Mouse (Mus musculus): ENCODE measurements around the gene Gss. TPM values are rescaled to one million over a fixed set of nuclear protein-coding genes. Genes with fewer than 3 reads are reported as not detected.

The Gss gene
- polyA plus RNA-seq, 1 experiment from 2014 or later, result 27.9 TPM

DNA sequence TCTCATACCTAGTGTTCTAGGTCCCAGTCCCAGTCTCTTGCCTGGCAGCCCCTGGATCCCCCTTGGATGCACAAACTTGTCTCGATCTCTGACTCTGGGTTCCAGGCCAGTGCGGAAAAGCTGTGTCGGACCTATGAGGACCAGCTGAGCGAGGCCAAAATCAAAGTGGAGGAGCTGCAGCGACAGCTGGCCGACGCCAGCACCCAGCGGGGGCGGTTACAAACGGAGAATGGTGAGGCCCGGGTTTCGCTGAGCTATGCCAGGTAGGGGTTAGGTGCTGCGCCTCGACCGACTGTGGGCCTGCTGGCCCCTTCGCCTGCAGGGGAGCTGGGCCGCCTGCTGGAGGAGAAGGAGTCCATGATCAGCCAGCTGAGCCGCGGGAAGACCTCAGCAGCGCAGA lies 37.5 kb upstream of the Gss start:
- WGBS, result 20% methylated on average over 20 of the region's 20 CpGs
- H3K27ac ChIP-seq, result no peak overlapping the region
- no peaks in the 10 kb centered on the region for H3K9me3 ChIP-seq
- peaks cover 26% of the 10 kb centered on the region for H3K4me1 ChIP-seq
- H3K27me3 ChIP-seq, result peaks cover 97% of the 10 kb centered on the region
- peak overlapping the region; percentile 32; the same call in 1 of the 2 replicates for H3K4me2 ChIP-seq (replicated peaks)
- no peak for ATAC-seq (ENCODE audit: low FRiP score, low read depth)
- peaks cover 41% of the 10 kb centered on the region for H3K36me3 ChIP-seq
- peak overlapping the region; percentile 43; the same call in 1 of the 2 replicates for H3K9ac ChIP-seq
- peak overlapping the region; percentile 4; the same call in 1 of the 2 replicates for H3K4me3 ChIP-seq

DNA sequence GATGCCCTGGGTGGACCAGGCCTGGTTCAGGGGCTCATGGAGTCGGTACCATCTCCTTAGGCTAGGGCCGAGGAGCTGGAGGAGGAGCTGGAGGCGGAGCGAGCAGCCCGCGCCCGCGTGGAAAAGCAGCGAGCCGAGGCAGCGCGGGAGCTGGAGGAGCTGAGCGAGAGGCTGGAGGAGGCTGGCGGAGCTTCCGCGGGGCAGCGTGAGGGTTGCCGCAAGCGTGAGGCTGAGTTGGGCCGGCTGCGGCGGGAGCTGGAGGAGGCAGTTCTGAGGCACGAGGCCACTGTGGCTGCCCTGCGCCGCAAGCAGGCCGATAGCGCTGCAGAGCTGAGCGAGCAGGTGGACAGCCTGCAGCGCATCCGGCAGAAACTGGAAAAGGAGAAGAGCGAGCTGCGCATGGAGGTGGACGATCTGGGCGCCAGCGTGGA lies 36.6 kb upstream of the Gss start:
- peaks cover 32% of the 10 kb centered on the region for H3K36me3 ChIP-seq
- ATAC-seq (ENCODE audit: low FRiP score, low read depth), result 0 out of 2 replicates have a peak, but pooled peaks have one; percentile 30
- peak overlapping the region; percentile 59 for H3K9ac ChIP-seq
- WGBS, result under 1% methylated on average over 35 of the region's 35 CpGs
- H3K27ac ChIP-seq, result no peak overlapping the region
- H3K27me3 ChIP-seq, result peaks cover 97% of the 10 kb centered on the region
- peak overlapping the region; percentile 43 for H3K4me3 ChIP-seq
- peaks cover 26% of the 10 kb centered on the region for H3K4me1 ChIP-seq
- peak overlapping the region; percentile 78 for H3K4me2 ChIP-seq (replicated peaks)
- peaks cover 6% of the 10 kb centered on the region; the same call in 1 of the 2 replicates for H3K9me3 ChIP-seq

DNA sequence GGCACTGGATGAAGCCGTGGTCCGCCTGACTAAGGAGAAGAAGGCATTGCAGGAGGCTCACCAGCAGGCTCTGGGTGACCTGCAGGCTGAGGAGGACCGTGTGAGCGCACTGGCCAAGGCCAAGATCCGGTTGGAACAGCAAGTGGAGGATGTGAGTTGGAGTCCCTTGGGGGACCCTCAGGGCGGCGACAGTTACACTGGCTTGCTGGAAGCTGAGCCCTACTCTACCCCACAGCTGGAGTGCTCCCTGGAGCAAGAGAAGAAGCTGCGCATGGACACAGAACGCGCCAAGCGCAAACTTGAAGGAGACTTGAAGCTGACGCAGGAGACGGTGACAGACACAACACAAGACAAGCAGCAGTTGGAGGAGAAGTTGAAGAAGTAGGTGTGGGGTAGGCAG lies 35.9 kb upstream of the Gss start:
- Histone ChIP-seq H3K4me3 (no peak overlapping the region), H3K4me2 (replicated peaks) (no peak overlapping the region)
- WGBS, result 75% methylated on average over 13 of the region's 13 CpGs

DNA sequence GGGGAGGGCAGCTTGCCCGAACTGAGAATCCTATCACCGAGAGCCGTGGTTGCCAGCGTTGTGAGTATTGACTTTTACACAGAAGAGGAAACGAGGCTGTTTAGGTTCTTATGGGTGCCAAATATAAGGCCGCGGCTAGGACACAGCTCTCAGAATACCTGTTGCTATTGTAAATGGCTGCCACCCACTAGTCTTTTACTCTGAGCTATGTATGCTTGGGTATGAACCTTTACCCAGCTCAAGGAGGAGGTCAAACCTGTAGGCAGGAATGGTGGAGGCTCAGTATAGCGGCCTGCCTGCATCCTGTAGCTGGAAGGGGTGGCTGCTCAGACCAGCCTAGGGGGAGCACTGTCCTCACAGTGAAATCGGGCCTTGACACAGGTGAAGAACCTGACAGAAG lies 35.5 kb upstream of the Gss start:
- H3K27me3 ChIP-seq, result peaks cover 91% of the 10 kb centered on the region
- H3K4me2 ChIP-seq (replicated peaks), result no peak overlapping the region
- peaks cover 20% of the 10 kb centered on the region for H3K36me3 ChIP-seq
- peaks cover 6% of the 10 kb centered on the region; the same call in 1 of the 2 replicates for H3K9me3 ChIP-seq
- ATAC-seq (ENCODE audit: low FRiP score, low read depth), result no peak
- H3K4me3 ChIP-seq, result no peak overlapping the region
- peaks cover 26% of the 10 kb centered on the region for H3K4me1 ChIP-seq
- no peak overlapping the region for H3K9ac ChIP-seq
- WGBS, result 82% methylated on average over 9 of the region's 9 CpGs
- no peak overlapping the region for H3K27ac ChIP-seq

More for the DNA sequence above, 35.9 kb upstream of the Gss start:
- H3K36me3 ChIP-seq, result peaks cover 24% of the 10 kb centered on the region
- H3K27ac ChIP-seq, result no peak overlapping the region
- no peak overlapping the region for H3K9ac ChIP-seq
- H3K27me3 ChIP-seq, result peaks cover 91% of the 10 kb centered on the region
- H3K9me3 ChIP-seq, result peaks cover 6% of the 10 kb centered on the region; the same call in 1 of the 2 replicates
- ATAC-seq (ENCODE audit: low FRiP score, low read depth), result no peak
- H3K4me1 ChIP-seq, result peaks cover 26% of the 10 kb centered on the region

DNA sequence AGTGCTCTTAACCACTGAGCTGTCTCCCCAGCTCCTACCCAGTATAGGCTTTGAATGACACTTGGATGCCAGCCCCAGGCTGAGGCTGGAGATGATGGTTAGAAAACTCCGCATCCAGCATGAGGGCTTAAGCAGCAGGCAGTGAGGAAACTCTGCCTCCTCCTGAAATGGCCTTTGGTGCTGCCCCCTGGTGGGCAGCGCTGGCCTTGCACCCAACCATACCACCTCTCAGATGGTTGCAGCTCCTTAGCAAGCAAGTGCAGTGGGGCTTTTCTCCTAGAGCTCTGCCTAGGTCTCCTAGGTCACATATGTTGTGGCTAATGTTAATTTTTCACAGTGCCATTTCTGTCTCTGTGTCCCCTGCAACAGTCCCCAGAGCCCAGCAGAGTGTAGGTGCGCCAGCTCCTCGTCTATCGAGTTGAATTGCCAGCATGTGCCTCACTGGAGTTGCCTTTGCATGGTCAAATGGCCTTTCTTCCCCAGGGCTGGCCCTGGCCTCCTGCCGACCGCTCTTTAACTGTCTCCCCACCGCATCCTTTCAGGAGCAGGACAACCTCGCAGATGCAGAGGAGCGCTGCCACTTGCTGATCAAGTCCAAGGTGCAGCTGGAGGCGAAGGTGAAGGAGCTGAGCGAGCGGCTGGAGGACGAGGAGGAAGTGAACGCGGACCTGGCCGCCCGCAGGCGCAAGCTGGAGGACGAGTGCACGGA lies 34.6 kb upstream of the Gss start:
- Histone ChIP-seq H3K27me3 (peaks cover 88% of the 10 kb centered on the region), H3K4me1 (peaks cover 26% of the 10 kb centered on the region), H3K36me3 (peaks cover 11% of the 10 kb centered on the region), H3K4me2 (replicated peaks) (no peak overlapping the region), H3K4me3 (no peak overlapping the region), H3K9ac (no peak overlapping the region), H3K9me3 (peaks cover 6% of the 10 kb centered on the region; the same call in 1 of the 2 replicates), H3K27ac (no peak overlapping the region)
- WGBS, result 42% methylated on average over 21 of the region's 21 CpGs
- no peak for ATAC-seq (ENCODE audit: low FRiP score, low read depth)

DNA sequence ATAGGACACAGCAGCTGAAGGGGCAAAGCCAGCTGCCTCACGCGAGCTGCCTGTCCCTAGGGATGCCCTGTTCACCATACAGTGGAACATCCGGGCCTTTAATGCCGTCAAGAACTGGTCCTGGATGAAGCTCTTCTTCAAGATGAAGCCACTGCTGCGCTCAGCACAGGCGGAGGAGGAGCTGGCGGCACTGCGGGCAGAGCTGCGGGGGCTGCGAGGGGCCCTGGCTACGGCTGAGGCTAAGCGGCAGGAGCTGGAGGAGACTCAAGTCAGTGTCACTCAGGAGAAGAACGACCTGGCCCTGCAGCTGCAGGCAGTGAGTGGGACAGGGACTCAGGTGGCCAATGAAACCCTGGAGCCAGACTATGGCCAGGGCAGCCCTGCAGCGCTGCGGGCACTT lies 33.7 kb upstream of the Gss start:
- ATAC-seq (ENCODE audit: low FRiP score, low read depth), result no peak
- Histone ChIP-seq H3K4me2 (replicated peaks) (no peak overlapping the region), H3K4me3 (no peak overlapping the region), H3K27me3 (peaks cover 79% of the 10 kb centered on the region), H3K4me1 (peaks cover 25% of the 10 kb centered on the region), H3K9ac (no peak overlapping the region), H3K27ac (no peak overlapping the region), H3K36me3 (peaks cover 2% of the 10 kb centered on the region), H3K9me3 (peaks cover 6% of the 10 kb centered on the region; the same call in 1 of the 2 replicates)
- 48% methylated on average over 15 of the region's 15 CpGs for WGBS

DNA sequence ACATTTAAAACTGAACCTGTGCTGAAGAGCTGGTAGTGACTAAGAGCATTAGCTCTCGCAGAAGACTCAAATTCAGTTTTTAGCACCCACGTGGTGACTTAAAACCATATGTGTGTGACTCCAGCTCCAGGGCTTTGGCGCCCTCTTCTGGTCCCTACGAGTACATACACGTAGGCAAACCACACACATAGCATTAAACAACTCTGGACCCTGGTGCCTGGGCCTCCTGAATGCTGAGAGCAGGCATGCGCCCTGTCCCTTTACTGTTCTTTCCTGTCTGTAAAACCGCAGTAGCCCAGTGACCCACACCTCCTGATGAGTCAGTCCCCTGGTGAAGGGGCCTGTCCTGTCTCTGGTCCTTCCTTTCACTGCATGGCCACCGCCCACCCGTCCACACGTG lies 32.1 kb upstream of the Gss start:
- Histone ChIP-seq H3K4me2 (replicated peaks) (no peak overlapping the region), H3K27me3 (peaks cover 72% of the 10 kb centered on the region)
- WGBS, result 36% methylated on average over 10 of the region's 10 CpGs

DNA sequence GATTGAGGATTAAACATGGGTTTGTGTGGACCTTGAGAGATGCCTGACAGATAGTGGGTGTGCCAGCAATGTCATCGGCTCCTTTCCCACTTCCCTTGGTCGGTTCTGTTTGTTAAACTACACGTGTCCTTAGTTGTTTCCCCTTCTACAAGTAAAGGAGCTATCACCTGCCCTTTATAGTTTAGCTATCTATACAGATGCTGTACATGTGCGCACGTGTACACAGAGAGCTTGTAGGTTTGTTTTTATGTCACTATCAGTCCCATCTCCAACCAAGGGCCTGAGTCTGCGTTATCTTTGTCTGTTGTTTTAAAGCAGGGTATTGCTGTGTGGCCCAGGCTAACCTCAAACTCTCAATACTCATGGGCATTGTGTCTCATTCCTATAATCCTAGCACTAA lies 31.4 kb upstream of the Gss start:
- Histone ChIP-seq H3K27me3 (peaks cover 64% of the 10 kb centered on the region), H3K27ac (no peak overlapping the region), H3K4me1 (peaks cover 10% of the 10 kb centered on the region), H3K4me3 (no peak overlapping the region), H3K36me3 (no peaks in the 10 kb centered on the region), H3K4me2 (replicated peaks) (no peak overlapping the region), H3K9me3 (peaks cover 6% of the 10 kb centered on the region; the same call in 1 of the 2 replicates), H3K9ac (no peak overlapping the region)
- WGBS, result 89% methylated on average over 6 of the region's 6 CpGs
- ATAC-seq (ENCODE audit: low FRiP score, low read depth), result no peak

More for the DNA sequence above, 32.1 kb upstream of the Gss start:
- no peak for ATAC-seq (ENCODE audit: low FRiP score, low read depth)
- no peak overlapping the region for H3K9ac ChIP-seq
- no peak overlapping the region for H3K4me3 ChIP-seq
- peaks cover 6% of the 10 kb centered on the region; the same call in 1 of the 2 replicates for H3K9me3 ChIP-seq
- no peaks in the 10 kb centered on the region for H3K36me3 ChIP-seq
- no peak overlapping the region for H3K27ac ChIP-seq
- peaks cover 10% of the 10 kb centered on the region for H3K4me1 ChIP-seq

DNA sequence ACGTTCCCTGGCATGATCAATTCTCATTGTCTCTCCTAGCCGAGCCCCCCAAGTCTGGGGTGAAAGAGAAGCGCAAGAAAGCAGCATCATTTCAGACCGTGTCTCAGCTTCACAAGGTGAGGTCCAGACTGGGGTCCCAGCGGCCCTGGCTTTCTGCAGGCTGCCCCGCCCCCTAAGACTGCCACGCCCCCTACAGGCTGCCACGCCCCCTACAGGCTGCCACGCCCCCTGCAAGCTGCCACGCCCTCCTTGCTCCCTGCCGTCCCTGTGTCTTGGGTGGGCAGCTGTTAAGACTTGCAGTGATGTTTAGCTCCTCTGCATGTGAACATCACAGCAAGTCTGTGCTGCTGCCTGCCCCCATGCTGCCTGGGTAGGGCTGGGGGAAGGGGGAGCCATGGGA lies 30.0 kb upstream of the Gss start:
- Histone ChIP-seq H3K4me1 (0 out of 2 replicates have a peak, but pooled peaks cover 7% of the 10 kb centered on the region), H3K9ac (no peak overlapping the region), H3K27ac (no peak overlapping the region), H3K9me3 (peaks cover 6% of the 10 kb centered on the region; the same call in 1 of the 2 replicates), H3K27me3 (peaks cover 52% of the 10 kb centered on the region), H3K4me3 (no peak overlapping the region), H3K36me3 (no peaks in the 10 kb centered on the region), H3K4me2 (replicated peaks) (no peak overlapping the region)
- 29% methylated on average over 11 of the region's 11 CpGs for WGBS
- ATAC-seq (ENCODE audit: low FRiP score, low read depth), result no peak

DNA sequence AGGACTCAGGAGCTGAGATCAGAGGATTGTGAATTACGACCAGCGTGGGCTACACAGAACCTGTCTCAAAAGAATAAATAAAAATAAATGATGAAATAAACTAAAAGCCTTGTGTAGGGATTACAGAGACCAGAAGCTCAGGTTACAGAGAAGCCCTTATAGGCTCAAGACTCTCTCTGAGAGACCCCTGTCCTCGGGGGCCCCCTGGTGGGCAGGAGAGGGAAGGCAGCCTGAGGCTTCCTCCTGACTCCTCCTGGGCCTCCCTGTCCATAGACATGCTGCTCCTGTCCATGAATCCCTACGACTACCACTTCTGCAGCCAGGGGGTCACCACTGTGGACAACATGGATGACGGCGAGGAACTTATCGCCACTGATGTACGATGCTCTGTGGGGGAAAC lies 27.2 kb upstream of the Gss start:
- 23% methylated on average over 8 of the region's 8 CpGs for WGBS
- H3K27ac ChIP-seq, result no peak overlapping the region
- no peak overlapping the region for H3K9ac ChIP-seq
- H3K4me3 ChIP-seq, result no peak overlapping the region
- H3K4me2 ChIP-seq (replicated peaks), result no peak overlapping the region
- peak; percentile 52; the same call in 1 of the 2 replicates for ATAC-seq (ENCODE audit: low FRiP score, low read depth)
- H3K4me1 ChIP-seq, result 0 out of 2 replicates have a peak, but pooled peaks cover 7% of the 10 kb centered on the region
- H3K9me3 ChIP-seq, result peaks cover 5% of the 10 kb centered on the region; the same call in 1 of the 2 replicates
- H3K36me3 ChIP-seq, result no peaks in the 10 kb centered on the region
- peaks cover 27% of the 10 kb centered on the region for H3K27me3 ChIP-seq

DNA sequence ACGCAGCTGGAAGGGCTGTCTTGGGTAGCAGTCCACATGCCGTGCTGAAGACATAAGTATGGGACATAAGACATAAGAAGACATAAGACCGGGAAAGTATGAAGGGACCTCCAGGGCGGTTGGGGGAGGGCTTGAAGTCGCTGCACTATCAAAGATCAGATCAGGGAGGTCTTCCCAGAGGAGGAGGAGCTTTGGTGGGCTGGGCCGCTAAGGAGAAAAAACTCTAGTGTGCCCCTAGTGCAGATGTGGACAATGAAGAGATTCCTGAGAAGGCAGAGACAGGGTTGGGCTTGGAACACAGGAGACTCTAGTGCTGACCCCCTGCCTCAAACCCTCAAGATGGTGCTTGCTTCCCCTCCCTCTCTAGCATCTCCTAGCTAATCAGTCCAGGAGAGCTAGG lies 24.4 kb upstream of the Gss start:
- Histone ChIP-seq H3K4me3 (no peak overlapping the region), H3K4me1 (peaks cover 16% of the 10 kb centered on the region), H3K4me2 (replicated peaks) (no peak overlapping the region), H3K27me3 (peaks cover 26% of the 10 kb centered on the region), H3K9ac (no peak overlapping the region), H3K36me3 (no peaks in the 10 kb centered on the region), H3K27ac (no peak overlapping the region), H3K9me3 (no peaks in the 10 kb centered on the region)
- 56% methylated on average over 6 of the region's 6 CpGs for WGBS
- ATAC-seq (ENCODE audit: low FRiP score, low read depth), result no peak

DNA sequence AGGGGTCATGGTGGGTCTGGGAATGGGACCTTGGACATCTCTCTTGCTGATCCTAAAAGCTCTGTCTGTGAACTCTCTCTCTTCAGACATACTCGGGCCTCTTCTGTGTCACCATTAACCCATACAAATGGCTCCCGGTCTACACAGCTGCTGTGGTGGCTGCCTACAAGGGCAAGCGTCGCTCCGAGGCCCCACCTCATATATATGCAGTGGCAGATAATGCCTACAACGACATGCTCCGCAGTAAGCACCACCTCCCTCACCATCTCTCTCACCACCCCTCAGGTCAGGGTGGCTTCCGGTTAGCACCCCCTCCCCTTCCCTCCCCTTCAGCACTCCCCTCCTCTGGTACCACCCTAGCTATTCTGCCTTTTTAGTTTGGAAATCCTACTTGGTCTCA lies 21.3 kb upstream of the Gss start:
- no peak overlapping the region for H3K27ac ChIP-seq
- no peak overlapping the region for H3K9ac ChIP-seq
- WGBS, result 62% methylated on average over 8 of the region's 8 CpGs
- no peak for ATAC-seq (ENCODE audit: low FRiP score, low read depth)
- peaks cover 9% of the 10 kb centered on the region for H3K4me1 ChIP-seq
- peaks cover 18% of the 10 kb centered on the region for H3K27me3 ChIP-seq
- H3K4me3 ChIP-seq, result peak overlapping the region; percentile 37
- peak overlapping the region; percentile 63 for H3K4me2 ChIP-seq (replicated peaks)
- H3K9me3 ChIP-seq, result no peaks in the 10 kb centered on the region
- no peaks in the 10 kb centered on the region for H3K36me3 ChIP-seq
